Mouse (Mus musculus): ENCODE measurements around the gene Sgcg. TPM values are rescaled to one million over a fixed set of nuclear protein-coding genes. Genes with fewer than 3 reads are reported as not detected.

Sgcg gene
- total RNA-seq (2014; fragmentation: Nextera tagmentation) (not detected in 2 replicates), total RNA-seq (2017) (not detected in 2 replicates)

GRCm38 (mm10) chr14:61258352-61258751 lies at the start of gene Sgcg:
Gene Sgcg, minus strand, starts transcription at chr14:61258490.
- ATAC-seq (replicated peaks; ENCODE audit: poor library complexity, severe bottlenecking), result no peak

GRCm38 (mm10) chr14:61303969-61304609 lies 45.8 kb upstream of the Sgcg start:
- no peak for ATAC-seq (replicated peaks; ENCODE audit: poor library complexity, severe bottlenecking)

GRCm38 (mm10) chr14:61302428-61302827 lies 44.1 kb upstream of the Sgcg start:
- ATAC-seq (replicated peaks; ENCODE audit: poor library complexity, severe bottlenecking), result peak; percentile 68

DNA sequence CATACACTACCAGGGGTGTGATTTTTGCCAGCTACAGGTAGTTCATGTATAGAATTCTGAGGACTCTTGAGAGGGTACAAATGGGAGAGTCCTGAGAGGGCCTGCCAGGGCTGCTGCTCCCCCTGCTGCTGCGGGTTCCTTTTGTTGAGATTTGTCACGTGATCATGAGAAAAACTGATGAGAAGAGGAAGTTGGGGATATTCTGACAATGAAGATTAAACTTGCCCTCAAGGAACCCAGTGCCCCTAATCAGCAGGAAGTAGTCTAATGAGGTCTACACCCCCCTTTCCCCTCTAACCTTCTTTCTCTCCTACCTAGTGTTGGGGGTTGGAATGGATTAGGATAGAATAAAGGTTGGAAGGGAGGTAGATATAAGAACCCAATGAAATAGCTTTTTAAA lies 43.0 kb upstream of the Sgcg start:
- peak; percentile 51 for ATAC-seq (replicated peaks; ENCODE audit: poor library complexity, severe bottlenecking)

DNA sequence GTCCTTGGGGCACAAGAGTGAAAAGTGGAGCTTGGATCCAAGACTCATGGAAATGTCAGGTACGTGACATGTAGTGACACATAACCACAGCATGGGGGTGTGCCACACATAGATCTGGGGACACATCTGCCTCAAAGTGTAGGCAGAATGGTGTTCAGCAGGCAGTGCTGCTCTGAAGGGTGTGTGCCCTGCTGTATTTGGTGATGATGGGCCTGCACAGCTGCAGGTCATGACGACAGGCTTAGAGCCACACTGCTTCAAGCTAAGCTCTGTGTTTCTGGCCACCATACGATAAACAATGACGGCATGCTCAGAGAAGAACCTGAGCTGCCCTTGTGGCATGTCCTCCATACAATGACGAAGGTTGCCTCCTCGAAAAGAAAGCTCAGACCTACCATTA lies 41.5 kb upstream of the Sgcg start:
- ATAC-seq (replicated peaks; ENCODE audit: poor library complexity, severe bottlenecking), result no peak

DNA sequence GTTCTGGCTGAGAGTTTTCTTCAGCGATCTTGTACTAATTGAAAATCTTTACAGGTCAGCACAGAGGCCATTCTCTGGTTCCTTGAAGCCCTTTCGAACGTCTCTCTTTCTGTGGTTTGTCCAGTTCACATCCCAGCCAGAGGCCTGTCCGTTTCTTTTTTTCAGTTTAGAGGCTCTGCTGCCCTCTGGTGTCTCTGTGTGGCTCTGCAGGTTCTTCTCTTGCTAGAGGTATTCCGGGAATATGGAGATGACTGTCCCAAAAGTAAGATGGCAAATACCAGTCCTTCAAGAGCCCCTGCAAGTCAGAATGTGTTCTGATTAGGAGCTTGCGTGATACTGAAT lies 36.4 kb upstream of the Sgcg start:
- ATAC-seq (replicated peaks; ENCODE audit: poor library complexity, severe bottlenecking), result peak; percentile 78

GRCm38 (mm10) chr14:61293884-61294737 lies 35.8 kb upstream of the Sgcg start:
- peak; percentile 67 for ATAC-seq (replicated peaks; ENCODE audit: poor library complexity, severe bottlenecking)

- no peak for ATAC-seq (replicated peaks; ENCODE audit: poor library complexity, severe bottlenecking)
Measured at GRCm38 (mm10) chr14:61290664-61291063, 32.4 kb upstream of the Sgcg start.

DNA sequence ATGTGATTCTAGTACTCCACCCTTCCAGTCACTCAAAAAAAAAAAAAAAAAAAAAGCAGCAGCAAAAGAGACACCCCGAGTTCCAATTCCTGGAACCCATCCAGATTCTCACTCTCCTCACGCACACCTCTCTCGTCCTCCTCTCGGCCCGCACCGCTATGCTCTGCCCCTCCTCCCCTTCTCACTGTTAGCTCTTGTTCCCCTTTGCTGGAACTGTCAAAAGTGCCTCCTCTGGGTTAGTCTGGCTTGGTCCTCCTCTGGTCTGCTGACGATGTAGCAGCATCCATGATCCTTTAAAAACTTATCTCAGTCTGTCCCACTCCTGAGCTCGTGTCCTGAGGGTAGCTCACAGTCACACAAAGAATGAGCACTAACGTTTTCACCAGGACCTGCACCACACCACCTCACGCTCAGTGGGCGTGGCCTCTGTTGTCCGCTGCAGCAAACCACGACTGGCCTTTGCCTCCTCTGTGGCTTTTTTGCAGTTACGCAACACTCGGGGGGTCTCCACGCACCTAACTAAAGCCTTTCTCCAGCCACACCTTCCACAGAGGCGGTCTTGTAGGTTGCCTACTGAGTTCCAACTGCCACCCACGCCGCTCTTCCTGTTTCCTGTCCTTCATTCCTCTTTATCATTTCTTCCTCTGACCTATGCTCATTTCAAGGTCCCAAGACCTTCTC lies 30.5 kb upstream of the Sgcg start:
- peak; percentile 82 for ATAC-seq (replicated peaks; ENCODE audit: poor library complexity, severe bottlenecking)

DNA sequence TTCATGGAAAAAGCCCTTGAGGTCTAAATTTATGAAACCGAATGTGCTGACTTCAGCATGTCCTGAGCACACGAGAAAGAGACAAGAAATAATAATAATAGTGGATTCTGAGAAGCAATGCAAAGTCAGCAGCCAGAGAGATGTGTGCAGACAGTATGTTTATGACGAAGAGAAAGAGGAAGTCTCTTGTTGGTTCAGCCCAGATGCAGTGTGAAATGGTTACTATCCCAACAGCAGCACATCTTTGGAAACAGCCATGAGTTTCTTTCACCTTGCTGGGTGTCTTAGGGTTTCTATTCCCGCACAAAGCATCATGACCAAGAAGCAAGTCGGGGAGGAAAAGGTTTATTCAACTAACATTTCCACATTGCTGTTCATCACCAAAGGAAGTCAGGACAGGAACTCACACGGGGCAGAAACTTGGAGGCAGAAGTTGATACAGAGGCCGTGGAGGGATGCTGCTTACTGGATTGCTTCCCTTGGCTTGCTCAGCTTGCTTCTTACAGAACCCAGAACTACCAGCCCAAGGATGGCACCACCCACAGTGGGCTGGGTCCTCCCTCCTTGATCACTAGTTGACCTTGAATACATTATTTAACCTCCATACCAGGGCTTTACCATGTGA lies 20.5 kb upstream of the Sgcg start:
- no peak; the same call in 1 of the 2 replicates for ATAC-seq (replicated peaks; ENCODE audit: poor library complexity, severe bottlenecking)

DNA sequence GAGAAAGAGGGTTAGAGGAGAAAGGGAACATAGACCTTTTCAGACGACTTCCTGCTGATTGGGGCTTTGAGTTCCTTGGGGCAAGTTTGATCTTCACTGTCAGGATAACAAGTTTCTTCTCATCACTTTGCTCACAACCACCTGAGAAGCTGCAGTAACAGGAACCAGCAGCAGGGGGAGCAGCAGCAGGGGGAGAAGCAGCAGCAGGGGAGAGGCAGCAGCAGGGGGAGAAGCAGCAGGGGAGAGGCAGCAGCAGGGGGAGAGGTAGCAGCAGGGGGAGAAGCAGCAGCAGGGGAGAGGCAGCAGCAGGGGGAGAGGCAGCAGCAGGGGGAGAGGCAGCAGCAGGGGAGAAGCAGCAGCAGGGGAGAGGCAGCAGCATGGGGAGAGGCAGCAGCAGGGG lies 19.0 kb upstream of the Sgcg start:
- no peak for ATAC-seq (replicated peaks; ENCODE audit: poor library complexity, severe bottlenecking)

GRCm38 (mm10) chr14:61274414-61275198 lies 16.3 kb upstream of the Sgcg start:
- no peak for ATAC-seq (replicated peaks; ENCODE audit: poor library complexity, severe bottlenecking)

DNA sequence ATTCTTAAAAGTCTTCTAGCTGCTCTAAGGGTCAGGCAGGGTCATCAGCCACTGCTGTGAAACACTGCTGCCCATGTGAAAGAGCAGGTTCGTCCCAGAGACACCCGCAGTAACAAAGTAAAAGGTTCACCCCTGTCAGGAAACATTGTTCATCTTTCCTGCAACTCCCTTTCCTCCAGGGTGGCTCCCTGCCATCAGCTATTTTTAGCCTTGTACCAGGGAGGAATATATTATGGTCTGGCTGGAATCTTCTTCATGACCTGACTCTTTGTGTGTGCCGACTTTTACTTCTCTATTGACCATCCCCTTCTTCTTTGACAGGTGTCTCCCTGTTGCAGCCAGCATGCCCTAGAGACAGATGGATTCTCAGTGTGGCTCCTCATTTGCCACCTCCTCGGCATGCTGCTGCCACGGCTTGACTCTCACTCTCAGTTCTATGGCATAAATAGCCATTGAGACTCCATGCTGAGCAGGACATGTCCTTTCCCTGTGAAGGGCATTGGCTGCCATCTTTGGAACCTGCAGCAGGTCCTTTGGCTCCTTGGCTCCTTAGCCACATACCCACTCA lies 9.7 kb upstream of the Sgcg start:
- ATAC-seq (replicated peaks; ENCODE audit: poor library complexity, severe bottlenecking), result no peak

DNA sequence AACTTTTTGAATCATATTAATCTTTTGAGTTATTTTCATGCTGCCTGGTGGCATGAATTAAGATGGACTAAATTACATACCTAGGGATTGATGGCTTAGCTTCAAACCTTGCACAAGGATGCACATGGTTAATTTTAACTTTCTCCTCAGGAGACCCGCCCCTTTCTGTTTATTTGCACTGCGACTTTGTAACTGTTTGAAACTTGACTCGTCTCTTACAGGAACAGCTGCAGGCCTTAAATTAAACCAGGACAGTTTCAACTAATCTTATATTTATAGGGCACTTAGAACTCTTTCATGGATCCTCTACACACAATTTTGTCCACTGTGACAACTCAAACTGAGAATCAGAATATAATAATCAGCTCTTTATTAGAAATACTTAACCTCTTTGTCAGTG lies 794 bp upstream of the Sgcg start:
- no peak for ATAC-seq (replicated peaks; ENCODE audit: poor library complexity, severe bottlenecking)

- no peak for ATAC-seq (replicated peaks; ENCODE audit: poor library complexity, severe bottlenecking)
Measured at GRCm38 (mm10) chr14:61252596-61253388, 5.5 kb downstream of the Sgcg start.

- no peak for ATAC-seq (replicated peaks; ENCODE audit: poor library complexity, severe bottlenecking)
Measured at GRCm38 (mm10) chr14:61246444-61246843, 11.8 kb downstream of the Sgcg start.

DNA sequence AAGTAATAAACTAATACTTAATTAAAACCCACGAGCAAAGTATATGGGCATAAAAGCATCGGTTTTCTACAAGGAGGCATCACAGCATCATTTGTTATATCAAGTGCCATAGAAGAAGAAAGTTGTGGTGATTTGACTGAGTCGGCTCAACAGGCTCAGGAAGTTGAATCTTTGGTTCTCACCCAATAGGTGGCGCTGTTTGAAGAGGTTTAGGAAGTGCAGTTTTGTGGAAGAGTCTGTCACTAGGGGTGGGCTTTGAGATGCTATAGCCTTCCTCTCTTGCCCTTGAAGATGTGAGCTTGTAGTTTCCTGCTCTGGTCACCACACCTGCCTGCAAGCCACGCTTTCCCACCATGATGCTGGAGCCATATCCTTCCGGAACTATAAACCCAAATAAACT lies 15.7 kb downstream of the Sgcg start:
- peak; percentile 65 for ATAC-seq (replicated peaks; ENCODE audit: poor library complexity, severe bottlenecking)

- no peak for ATAC-seq (replicated peaks; ENCODE audit: poor library complexity, severe bottlenecking)
Measured at GRCm38 (mm10) chr14:61238751-61239150, 19.5 kb downstream of the Sgcg start.

- no peak for ATAC-seq (replicated peaks; ENCODE audit: poor library complexity, severe bottlenecking)
Measured at GRCm38 (mm10) chr14:61237101-61237654, 21.1 kb downstream of the Sgcg start.

Measured in granulocyte monocyte progenitor cell, adult 5-6 weeks (primary cell).